Mouse (Mus musculus): ENCODE data around the gene Slc35e3.
A peak's percentile ranks its signal among the peaks of the same experiment; 100 is the strongest.

The Slc35e3 gene

DNA sequence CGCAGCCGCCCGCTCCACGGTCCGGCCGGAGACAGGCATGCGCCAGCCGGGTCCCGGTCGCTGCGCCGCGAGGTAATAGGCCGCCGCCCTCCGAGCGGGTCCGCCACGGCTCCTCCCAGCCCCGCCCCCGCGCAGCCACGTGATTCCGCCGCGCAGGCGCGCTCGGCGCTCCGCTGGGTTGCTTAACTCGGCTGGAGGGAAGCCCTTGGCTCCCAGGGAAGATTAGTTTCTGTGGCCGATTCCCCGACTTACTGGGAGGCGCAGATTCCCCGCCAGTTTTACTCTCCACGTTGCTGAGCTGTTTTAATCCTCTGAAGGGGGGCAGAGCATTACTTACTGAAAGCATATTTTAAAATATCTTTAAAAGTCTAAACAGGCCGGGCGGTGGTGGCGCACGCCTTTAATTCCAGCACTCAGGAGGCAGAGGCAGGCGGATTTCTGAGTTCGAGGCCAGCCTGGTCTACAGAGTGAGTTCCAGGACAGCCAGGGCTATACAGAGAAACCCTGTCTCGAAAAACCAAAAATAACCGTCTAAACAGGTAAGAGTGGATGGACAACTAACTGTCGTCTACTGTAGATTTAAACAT lies at the start of gene Slc35e3:
Gene Slc35e3, minus strand, starts transcription at position 69 of the 587 bp plus-strand sequence.
- peak; percentile 92 for DNase-seq (ENCODE audit: low spot score)

DNA sequence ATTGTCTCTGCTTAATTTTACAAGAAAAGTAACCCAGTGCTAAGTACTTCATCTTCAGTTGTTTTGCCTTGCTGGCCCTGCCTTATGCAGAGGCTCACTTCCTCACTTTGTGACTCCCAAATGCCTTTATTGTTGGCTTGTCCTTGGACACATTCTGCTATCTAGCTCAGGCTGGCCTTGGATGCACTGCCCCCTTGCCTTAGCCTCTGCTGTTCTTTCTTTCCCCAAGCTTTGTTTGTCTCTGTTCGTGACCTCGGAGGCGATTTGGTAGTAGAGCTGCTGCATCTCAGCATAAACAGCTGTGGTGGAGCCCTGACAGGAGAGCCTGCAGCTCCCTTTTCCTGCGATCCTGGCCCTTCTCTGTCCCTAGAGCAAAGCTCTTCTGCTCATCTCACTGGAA lies 49.0 kb upstream of the Slc35e3 start:
- DNase-seq (ENCODE audit: low spot score): peak; percentile 80

DNA sequence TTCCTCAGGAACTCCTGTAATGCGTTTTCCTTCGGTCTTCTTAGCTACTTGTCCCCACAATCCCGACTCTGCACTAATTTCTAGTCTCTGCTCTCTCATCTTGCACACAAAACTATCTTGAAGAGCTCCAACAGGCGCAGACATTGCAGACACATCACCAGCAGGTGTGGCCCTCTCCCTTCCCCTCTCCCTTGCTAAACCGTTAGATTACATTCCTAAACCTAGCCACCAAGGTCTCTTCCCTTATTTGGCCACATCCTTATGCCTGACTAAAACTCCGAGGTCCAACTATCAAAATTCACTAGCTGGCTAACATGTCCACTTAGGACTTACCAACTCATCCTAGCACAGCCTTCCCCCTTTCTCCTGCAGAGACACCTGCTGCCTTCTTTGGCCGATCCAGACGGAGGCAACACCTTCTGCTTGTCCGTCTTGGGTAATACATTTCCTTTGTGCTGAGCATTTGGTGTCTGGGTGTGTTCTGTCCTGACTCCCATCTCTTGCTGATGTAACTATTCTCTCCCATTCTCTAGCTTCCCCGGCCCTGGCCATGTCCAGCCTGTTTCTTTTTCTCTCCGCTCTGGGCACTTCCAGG lies 47.4 kb upstream of the Slc35e3 start:
- DNase-seq (ENCODE audit: low spot score): peak; percentile 31

DNA sequence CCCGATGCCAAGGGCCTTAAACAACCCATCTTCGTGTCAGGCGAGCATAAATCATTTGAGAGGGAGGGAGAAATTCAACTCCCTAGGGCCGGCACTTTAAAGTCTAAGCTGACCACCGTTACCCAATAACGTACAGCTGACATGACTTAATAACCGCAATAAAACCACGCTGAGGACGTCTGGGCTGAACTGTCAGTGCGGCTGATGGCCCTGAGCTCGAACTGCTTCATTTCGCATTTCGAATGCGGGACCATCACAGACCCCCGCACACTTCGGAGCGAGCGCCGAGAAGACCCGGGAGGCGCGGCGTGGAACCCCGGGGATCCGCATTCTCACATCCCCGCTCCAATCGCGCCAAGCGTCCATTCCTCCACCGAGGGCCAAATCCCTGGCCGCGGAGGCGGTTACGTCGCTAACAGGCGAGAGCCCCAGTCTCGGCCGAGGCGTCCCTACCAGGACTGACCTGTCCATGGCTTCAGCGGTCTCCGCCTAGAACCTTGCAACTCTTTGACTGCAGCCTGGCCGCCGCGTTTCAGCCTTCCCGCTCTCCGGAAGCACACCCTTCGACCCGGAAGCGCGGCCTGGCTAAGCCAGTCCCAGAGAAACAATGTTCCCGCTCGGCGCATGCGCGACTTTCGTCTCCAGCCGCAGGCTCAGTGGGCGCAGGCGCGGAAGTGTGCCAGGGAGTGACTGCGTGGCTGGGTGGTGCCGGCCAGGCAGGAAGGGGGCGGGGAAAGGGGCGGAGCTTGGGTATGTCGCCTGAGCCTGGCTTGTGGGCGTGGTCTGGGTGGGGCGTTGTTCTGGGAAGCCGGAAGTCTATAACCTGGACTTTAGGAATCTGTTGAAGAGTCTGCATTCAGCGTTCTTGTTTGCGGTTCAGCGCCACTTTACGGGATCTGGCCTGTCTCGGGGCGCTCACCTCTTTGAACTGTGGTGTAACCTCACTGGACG lies 46.3 kb upstream of the Slc35e3 start, which contains the start of gene Nup107:
Gene Nup107, minus strand, starts transcription at position 565 of the 951 bp plus-strand sequence.
- DNase-seq (ENCODE audit: low spot score): peak; percentile 100

DNA sequence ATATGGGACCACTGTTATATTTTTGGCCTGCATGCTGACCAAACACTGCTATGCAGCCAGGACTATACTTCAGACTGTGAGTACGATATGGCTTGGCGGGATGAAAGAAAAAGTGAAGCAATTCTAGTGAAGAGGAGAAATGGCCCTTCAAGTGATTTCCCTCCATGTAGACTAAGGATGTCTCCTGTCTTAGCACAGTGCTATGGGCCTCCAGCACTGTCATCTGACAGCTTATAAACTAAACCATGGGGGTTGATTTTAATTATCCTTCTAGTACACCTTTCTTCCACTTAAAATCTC lies 45.0 kb upstream of the Slc35e3 start:
- DNase-seq (ENCODE audit: low spot score): no peak

DNA sequence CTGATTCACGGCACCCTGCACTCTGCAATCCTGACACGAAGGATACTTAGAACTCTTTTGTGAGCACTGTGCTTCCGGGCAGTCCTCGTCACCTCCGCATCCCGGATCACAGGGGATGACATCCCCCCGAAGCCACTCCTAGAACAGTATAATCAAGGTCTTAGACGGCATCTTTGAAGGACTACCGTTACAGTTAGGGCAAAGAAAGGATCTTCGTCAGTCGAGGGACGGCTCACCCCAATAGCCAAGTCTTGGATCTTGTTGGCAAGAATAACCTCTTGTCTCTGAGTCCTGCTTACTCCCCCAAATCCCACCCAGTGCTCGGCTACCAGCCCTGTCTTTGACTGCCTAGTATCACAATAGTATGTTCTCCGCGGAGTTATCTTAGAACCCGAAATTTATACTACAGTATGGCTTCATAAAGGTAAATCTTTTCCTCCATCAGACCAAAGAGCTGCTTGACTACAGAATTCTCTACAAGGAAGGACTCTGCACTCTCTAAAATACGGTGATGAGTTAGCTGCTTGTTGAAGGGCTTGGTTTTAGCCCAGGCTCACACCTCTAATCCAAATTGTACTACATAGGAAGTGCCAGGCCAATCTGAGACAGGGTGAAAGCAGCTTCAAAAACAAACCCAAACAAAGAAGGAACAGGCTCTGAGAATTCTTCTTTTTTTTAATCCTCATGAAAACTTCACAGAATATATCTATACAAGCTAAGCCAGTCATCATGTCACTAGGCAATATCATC lies 44.4 kb upstream of the Slc35e3 start:
- no peak for DNase-seq (ENCODE audit: low spot score)

DNA sequence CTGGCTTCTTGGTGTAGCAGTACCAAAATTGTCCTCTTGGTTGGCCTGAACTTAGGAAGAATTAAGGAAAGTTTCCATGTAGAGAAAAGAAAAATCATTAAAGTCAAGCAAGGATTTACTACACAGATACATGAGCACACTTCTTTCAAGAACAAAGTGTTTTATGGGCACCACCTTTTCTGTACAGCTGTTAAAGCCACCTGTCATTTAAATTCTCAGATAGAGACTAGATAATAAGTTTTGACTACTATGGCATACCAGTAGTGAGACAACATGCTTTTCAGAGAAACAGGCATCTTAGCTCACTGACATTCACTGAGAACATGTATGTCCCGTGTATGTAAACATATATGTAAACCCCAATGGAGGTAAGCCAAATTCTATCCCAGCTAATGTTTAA lies 43.8 kb upstream of the Slc35e3 start:
- DNase-seq (ENCODE audit: low spot score): no peak

DNA sequence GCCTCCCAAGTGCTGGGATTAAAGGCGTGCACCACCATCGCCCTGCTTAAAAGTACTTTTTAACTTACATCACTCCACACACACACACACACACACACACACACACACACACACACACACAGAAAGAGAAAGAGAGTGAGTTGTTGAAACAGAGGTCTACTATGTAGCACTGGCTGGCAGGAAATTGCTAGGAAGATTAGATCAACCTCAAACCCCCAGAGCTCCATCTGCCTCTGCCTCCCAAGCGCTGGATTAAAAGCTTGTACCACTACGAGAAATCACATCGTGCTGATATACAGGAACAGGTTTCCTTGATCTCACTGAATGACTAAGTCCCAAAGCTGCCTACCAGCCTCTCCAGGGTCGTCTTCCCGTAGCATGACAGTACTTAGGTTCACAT lies 38.5 kb upstream of the Slc35e3 start:
- DNase-seq (ENCODE audit: low spot score): no peak

DNA sequence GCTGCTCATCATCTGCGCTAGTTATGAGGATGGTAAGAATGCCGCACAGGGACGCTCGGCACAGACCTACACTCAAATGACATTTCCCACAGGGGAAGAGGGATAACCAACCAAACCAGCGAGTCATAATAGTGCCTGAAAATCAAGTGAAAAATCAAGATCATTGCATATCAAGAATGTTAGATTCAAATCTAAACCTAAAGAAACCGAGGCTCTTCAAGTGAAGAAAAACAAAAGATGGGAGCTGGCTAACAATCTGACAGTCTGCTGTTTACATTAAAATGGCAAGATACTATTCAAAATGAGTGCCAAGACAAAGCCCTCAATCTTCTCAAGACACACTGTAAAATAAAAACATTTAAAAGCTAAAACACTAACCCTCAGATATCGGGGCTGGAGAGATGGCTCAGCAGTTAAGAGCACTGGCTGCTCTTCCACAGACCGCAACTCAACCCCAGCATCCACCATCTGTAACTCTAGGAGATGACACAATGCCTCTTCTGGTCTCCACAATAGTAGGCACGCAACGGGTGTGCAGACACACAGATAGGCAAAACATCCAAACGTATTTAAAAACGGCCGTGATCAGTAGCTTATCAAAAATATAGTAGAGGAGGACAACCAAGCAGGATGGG lies 37.7 kb upstream of the Slc35e3 start:
- DNase-seq (ENCODE audit: low spot score): no peak

DNA sequence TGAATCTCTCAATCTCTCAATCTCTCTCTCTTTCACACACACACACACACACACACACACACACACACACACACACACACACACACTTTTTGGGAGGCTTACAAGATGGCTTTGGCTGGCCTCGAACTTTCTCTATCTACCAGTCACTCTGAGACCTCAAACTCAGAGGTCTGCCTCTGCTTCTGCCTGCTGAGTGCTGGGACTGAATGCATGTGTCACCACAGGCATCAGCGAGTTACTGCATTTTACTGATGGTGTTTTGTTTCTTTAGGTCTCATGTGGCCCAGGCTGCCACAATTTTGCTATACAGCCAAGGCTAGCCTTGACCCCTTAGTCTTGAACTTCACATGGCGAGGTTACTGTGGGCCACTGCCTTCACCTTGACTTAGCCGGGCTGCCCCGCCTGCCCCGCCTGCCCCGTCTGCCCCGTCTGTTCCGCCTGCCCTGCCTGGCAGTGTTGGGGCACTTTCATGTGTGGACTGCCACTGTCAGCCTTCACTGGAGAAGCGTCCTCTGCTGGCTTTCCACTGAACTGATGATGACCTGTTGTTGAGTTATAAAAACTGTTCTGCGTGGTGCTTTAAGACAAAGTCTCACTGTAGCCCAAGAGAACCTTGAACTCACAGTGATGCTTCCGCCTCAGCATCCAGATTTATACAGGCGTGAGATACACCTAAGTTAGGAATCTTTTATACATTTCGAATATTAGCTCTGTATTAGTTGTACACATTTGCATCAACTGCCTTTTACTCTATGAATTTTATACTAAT lies 36.5 kb upstream of the Slc35e3 start:
- no peak for DNase-seq (ENCODE audit: low spot score)

DNA sequence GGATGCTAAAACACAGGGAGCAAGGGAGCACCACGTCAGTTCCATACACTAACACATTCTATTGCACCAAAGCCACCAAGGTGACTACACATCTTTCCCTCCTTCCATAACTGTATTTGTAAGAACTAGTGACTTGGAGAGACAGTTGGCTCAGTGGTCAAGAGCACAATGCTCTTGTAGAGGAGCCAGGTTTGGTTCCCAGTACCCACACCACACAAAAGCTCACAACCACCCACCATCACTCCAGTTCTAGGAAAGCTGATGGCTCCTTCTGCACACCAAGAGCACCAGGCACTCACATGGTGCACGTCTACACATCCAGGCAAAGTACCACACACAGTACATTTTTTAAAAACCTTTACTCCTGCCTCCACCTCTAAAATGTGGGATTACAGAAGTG lies 35.9 kb upstream of the Slc35e3 start:
- DNase-seq (ENCODE audit: low spot score): no peak

DNA sequence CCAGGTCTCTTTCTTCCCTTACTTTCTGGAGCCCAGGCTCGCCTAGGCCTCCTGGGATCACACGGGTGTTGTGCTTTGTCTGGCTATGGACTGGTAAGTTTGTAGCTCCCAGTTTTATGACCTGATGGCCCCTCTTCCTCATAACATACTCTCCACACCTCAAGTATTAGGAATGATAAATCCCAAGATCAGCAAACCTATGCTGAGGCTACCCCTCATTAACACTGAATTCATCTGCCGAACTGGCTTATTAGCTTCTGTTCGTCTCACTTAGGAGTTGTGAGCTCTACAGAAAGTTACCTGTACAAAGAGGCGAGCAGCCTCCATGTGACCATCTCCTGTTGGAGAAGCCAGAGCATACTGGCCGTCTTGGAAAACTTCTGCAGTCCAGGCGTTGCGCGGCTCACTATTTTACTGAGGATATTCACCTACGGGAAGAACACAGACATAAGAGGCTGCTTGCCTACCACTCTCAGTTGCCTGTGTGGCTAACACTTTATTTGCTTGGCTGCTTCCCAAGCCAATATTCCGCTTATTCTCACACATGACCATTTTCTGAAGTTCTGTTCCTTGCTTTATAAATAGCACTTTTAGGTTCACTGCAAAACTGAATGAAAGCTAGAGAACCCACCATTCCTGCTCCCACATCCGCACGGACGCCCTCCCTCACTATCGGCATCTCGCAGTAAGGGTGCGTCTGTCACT lies 35.0 kb upstream of the Slc35e3 start:
- no peak for DNase-seq (ENCODE audit: low spot score)

DNA sequence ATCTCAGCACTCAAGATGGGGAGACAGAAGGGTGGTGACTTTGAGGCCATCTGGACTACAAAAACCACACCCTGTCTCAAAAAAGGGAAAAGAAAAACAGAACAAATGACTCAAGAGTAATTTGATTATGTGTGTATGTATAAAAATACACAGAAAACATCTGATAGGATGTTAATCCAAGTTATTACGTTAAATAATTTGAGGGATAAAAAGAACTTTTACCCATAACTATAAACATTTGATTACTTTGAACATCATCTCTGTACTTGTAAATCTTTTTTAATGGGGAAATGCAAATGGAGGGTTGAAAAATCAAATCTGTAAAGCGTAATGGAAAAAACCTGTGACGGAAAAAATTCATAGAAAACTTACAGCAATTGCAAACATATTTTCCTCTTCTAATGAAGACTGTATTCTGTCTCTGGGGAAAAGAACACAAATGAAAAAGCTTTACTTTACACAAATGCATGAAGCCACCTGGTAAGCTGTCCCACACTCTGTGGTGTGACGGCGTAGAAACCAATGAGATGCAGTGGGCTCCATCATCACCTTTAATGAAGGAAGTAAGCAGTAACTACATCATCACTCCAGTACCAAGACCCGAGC lies 34.2 kb upstream of the Slc35e3 start:
- DNase-seq (ENCODE audit: low spot score): no peak

DNA sequence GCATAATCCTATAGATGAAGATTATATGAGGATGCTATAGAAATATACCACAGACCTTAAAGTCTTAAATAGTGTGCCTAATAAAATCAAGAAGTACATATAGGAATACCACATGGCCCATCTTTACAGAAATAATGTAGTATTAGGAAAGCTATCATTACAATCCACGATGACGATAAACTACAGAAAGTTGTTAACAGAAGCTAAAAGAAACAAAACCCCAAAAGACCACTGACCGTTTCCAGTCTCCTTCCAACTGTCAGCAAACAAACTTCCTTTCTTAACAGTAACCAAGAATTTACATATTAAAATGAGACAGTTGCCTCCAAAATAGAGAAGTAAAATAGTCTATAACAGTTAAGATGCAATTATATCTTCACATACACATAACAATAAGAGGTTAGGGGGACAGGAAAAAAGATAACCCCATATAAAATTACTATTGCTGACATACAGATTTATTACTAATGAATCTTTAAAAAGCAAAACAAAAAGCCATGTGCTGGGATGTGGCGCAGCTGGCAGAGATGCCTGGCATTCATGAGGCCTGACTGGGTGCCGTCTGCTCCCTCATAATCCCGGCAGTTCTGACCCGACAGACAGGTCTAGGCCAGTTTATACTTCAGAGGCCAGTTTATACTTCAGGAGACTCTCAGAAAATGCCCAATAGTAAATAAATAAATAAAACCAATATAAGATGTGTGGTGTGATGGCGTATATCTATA lies 33.6 kb upstream of the Slc35e3 start:
- DNase-seq (ENCODE audit: low spot score): no peak

DNA sequence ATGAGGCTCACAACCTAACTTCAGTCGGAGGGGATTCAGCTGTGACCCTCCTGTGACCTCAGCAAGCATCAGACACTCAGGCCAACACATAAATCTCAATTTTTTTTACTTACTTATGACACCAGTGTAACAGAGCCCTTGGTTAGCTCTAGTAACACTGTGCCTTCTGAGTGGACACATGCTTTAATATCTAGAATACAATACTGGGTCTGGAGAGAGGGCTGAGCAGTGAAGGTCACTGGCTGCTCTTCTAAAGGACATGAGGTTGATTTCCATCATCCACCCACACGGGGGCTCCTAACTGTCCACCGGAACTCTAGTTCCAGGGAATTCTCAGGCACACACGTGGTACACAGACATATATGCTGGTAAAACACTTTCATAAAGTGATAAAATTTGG lies 32.8 kb upstream of the Slc35e3 start:
- no peak for DNase-seq (ENCODE audit: low spot score)

DNA sequence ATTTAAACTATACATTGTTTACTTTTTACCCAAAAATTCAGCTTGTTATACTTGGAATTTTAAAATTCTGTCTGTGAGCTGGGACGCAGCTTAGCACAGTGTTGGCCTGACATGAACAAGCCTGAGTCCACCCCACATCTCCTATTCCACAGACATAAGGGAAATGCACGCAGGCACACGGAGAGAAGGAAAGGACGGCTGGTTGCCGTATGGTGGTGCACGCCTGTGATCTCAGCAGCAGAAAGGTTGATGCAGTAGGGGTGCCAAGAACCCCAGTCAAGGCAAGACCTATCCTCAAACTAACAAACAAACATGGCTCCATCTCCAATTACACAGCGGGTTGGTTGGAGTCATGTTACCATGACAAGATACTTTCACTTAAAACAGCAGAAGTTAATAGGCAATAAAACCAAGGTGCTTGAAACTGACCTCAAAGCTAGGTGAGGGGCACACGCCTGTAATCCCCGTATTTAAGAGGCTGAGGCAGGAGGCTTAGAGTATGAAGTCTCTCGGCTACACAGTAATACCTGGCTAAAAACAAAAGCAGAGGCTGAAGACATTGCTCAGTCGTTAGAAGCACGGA lies 32.3 kb upstream of the Slc35e3 start:
- no peak for DNase-seq (ENCODE audit: low spot score)

DNA sequence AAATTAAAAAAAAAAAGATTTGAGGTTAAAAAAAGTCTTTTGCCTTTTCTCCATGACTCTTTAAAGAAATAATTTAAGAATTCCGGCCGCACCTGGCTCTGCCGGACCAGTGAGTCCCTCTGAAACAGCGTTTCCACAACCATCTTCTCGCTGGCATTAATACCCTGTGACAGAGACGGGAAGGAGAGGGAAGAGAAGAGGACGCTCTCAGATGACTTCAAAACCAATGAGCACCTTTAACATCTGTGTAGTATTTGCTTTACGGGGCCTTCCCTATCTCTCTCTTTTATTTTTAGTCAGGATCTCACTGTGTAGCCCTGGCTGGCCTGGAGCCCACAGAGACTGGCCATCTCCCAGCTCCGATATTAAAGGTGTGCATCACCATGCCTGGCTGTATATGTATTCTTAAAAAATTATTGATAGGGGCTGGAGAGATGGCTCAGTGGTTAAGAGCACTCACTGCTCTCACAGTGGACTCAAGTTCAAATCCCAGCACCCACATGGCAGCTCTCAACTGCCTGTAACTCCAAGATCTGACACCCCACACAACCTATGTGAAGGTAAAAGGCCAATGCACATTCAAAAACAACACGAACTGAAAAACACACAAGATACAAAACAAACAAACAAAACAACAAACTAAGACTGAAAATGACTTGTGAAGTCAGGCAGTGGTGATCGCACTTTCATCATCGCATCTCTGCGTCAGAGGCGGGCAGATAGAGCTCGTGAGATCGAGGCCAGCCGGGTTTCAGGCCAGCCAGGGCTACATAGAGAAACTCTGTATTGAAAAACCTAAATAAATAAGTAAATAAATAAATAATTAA lies 31.5 kb upstream of the Slc35e3 start:
- DNase-seq (ENCODE audit: low spot score): no peak

DNA sequence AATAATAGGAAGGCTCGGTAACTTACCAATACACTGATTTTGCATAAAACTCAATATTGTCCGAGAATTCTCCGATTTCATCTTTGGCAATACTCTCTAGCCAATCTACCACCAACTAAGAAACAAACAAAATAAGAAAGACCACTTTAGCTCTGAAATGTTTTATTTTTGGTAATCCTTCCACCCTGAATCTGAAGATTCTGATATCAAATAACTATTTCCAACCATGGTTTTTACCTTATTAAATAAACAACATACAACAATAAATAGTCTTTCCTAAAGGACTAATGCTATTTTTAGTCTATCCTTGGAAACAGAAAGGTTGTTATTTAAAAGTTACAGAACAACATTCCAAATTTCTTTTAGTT lies 30.9 kb upstream of the Slc35e3 start:
- no peak for DNase-seq (ENCODE audit: low spot score)

All from ovary, adult 18-20 months (tissue).